Mouse (Mus musculus): ENCODE measurements around the gene Gpc5. TPM values are rescaled to one million over a fixed set of nuclear protein-coding genes. Genes with fewer than 3 reads are reported as not detected.
"Not testable (repeated sequence)": the region's sequence is repeated elsewhere in the genome, so short reads cannot be mapped to it uniquely, and the experiment has no call there.

The Gpc5 gene
- total RNA-seq (2021) = not detected
- long read RNA-seq, experiment 1 = 0 reads
- long read RNA-seq, experiment 2 = 0 reads

DNA sequence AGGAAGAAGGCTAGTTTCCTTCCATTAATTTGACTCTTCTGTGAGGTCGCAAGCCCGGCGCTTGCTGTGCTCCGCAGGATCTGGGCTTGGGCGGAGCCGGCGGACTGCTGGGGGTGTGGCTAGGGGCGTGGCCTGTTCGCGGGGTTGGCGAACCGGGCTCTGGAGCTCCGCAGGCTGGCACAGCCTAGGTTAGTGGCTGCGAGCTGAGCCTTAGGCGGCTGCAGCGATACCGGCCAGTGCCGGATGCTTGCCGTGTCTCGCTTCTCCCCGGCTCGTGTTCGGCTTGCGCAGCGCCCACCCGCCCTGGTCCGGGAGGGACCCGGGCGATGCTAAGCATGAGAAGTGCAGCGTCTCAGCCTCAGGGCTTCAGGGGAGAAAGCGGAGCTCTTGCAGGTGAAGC, at the start of gene Gpc5:
Gpc5 (plus strand) TSS at position 135 of the 400 bp plus-strand sequence.
- TF ChIP-seq CTCF (IDR thresholded peaks at IDR 0.05) = no peak
- intact Hi-C loops (cut with DNase I) = no loop called here
- peak; percentile 93 for DNase-seq
- Histone ChIP-seq H3K27ac (no peak within 1 kb of the TSS), H3K4me3 (peak within 1 kb of the TSS; percentile 70)

DNA sequence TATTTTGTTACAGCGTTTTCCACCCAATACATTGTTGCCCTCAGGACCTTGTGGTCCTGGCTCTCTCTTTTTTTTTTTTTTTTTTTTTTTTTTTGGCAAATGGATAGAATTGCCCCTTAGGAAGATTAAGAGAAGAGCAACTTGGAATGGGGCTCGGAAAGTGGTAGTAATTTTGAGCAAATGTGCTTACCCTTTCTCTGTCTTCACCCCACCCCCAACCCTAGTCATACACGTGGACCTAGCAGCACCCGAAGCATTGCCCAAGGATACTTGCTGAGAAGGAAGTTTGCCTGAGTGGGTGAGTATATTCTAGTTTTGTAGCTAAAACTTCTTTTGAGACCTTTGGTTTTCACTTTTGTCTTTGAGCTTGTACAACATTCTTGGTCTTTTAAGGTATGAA, 49.4 kb upstream of the Gpc5 start:
- no peak for DNase-seq
- Histone ChIP-seq H3K27ac (peak overlapping the region; percentile 91), H3K4me3 (peak overlapping the region; percentile 85)
- no peak for TF ChIP-seq CTCF (IDR thresholded peaks at IDR 0.05)
- intact Hi-C loops (cut with DNase I) = no loop called here

DNA sequence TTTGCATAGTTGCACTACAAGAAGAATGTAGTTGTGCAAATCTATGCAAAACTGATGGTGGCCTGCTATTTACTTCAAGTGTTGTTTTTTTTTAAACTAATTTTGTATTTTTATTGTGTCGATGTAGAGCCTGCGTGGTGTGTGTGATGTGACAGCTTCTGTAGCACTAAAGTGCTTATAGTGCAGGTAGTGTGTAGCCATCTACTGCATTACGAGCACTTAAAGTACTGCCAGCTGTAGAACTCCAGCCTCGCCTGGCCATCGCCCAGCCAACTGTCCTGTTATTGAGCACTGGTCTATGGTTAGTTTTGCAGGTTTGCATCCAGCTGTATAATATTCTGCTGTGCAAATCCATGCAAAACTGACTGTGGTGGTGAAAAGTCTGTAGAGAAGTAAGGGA, 48.0 kb upstream of the Gpc5 start:
- DNase-seq = no peak
- H3K4me3 ChIP-seq = no peak overlapping the region
- TF ChIP-seq CTCF (IDR thresholded peaks at IDR 0.05) = no peak
- intact Hi-C loops (cut with DNase I) = no loop called here
- no peak overlapping the region for H3K27ac ChIP-seq

DNA sequence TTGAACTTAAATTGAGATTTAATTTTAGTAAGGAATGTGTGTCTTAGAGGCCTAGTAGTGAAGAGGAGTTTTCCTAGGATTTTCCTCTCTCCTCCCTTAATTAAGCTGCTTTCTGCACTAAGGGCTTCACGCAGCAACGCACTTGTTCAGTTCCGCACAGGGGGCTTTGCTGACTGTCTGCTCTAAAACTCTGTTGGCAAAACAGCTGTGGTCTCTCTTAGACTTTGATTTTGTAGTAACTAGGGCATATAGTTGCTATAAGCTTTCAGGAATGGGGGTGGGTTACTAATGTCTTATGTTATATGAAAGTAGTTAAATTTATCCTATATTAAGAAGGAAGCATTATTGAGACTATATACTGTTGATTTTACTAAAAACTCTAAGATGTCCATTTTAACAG, 46.3 kb upstream of the Gpc5 start:
- Histone ChIP-seq H3K4me3 (no peak overlapping the region), H3K27ac (no peak overlapping the region)
- intact Hi-C loops (cut with DNase I) = no loop called here
- no peak for TF ChIP-seq CTCF (IDR thresholded peaks at IDR 0.05)
- DNase-seq = no peak

DNA sequence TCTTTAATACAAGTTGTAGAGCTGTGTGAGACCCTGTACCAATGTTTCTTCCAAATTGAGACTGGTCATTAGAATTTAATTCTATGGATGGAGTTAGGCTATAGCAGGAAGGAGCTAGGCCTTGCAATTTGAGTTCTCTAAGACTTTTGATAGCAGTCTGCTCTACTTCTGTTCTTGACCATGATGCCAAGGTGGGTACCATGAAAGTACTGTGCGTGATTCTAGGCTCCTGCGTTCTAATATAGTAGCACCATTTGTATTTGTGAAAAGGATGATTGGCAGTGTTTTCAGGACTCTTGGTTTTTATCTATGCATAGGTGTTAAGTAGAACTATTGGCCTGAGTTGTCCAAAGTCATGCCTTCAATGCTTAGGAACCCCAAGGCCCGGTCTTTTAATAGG, 44.7 kb upstream of the Gpc5 start:
- Histone ChIP-seq H3K27ac (no peak overlapping the region), H3K4me3 (no peak overlapping the region)
- intact Hi-C loops (cut with DNase I) = no loop called here
- no peak for DNase-seq
- TF ChIP-seq CTCF (IDR thresholded peaks at IDR 0.05) = no peak

DNA sequence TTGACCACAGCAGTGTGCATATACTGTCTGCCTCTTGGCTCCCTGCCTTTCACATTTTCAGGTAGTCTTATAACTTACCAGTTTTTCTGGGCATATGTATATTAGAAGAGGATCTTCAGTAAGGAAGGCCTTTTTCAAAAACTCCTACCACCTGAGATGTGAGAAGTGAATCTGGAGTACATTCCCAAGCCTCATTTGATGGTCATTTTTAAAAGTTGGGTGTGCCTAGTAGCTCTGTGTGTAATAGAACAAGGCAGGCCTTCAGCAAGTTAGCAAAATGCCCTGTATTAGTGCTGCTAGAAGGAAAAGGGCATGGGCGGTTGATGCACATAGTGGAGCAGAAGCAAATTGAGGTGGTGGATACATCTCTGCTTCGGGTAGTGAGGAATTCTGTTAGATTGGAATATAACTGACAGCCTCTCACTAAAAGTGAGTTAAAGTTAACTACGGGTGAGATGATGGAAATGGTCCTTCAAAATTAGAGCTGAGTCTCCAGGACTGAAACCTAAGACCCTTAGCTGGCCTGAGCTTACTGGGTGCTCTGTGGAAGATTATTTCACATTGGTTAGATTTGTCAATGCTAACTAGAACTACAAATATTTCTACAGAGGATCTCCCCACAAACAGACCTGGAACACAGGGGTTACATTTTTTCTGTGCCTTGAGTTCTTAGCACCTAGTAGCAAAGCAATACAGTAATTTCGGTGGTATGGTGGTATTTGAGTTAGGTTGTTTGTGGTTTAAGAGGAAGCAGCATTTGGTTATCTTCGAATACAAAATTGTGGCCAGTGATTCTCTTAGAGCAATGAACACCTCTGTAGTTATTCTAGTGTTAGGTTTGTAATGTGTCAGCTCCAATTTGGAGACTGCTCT, 43.8 kb upstream of the Gpc5 start:
- no peak for DNase-seq
- H3K4me3 ChIP-seq = no peak overlapping the region
- no peak for TF ChIP-seq CTCF (IDR thresholded peaks at IDR 0.05)
- intact Hi-C loops (cut with DNase I) = no loop called here
- no peak overlapping the region for H3K27ac ChIP-seq

DNA sequence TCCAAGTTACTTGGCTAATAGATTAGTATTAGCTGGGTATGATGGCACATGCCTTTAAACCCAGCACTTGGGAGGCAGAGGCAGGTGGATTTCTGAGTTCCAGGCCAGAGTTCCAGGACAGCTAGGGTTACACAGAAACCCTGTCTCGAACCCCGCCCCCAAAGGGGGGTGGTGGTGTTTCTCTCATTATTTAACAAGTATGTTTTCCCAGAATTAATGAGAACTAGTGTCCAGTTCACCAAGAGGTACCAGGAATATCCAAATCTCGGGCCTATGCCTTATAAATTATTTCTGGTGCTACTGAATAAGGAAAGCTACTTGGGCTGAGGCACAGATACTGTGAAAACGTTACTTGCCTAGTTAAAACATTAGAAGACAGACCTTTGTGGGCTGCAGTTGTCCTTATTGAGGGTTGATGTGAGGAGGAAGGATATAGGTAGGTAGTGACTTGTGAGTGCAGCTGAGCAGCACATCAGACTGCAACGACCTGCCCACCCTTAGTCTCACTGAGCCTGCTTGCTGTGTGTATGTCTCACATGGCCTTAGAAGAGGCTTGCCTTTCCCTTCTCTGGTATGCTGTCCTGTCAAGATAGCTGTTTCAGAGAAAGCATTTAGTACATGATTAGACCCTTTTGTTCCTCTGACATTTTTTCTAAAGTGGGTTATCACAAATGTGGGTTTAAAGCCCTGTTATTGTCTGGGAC, 43.0 kb upstream of the Gpc5 start:
- intact Hi-C loops (cut with DNase I) = no loop called here
- no peak overlapping the region for H3K27ac ChIP-seq
- H3K4me3 ChIP-seq = no peak overlapping the region
- no peak for DNase-seq
- no peak for TF ChIP-seq CTCF (IDR thresholded peaks at IDR 0.05)

DNA sequence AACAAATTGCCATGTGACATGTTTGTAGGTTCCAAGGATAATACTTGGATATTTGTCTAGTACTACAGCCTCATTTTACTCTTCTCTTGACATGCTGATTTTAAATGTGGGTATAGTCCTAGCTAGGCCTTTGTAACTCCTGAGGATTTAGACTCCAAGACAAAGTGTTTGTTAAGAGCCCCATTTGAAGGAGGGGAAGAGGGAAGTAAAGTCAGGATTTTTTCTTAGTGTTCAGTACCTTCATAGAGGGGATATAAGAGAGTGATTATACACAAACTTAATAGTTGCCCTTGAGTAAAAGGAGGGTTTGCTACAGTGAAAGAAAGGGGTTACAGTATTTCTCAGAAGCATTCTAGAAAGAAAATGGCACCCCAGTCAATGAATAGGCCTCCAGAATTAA, 42.2 kb upstream of the Gpc5 start:
- DNase-seq = no peak
- Histone ChIP-seq H3K4me3 (no peak overlapping the region), H3K27ac (no peak overlapping the region)
- no peak for TF ChIP-seq CTCF (IDR thresholded peaks at IDR 0.05)
- intact Hi-C loops (cut with DNase I) = no loop called here

DNA sequence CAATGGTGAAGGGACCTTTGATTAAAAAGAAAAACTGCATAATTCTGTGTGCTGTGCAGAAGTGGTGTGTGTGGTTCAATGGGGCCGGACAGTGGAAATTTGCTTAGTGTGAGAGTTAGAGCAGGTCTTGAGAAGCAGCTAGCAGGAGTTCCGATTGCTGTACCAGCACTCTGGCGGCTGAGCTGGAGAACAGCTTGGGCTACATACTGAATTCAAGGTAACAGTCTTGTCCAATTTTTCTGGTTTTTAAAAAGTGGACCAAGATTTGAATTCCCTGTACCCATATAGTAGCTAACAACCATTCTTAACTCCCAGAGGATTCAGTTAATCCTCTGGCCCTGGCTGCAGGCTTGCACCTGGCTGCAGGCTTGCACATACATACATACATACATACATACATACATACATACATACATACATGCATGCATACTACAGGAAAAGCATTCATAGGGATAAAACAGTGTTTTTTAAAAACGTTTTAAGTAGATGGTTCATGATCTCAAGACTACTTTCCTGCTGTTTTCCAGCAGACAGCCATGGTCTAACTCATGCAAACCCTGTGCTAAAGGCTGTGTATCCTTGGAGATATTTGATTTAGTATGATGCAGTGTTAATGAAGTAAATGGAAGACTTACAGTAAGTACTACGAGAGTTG, 40.8 kb upstream of the Gpc5 start:
- TF ChIP-seq CTCF (IDR thresholded peaks at IDR 0.05) = no peak
- H3K27ac ChIP-seq = no peak overlapping the region
- no peak overlapping the region for H3K4me3 ChIP-seq
- DNase-seq = no peak
- intact Hi-C loops (cut with DNase I) = no loop called here

DNA sequence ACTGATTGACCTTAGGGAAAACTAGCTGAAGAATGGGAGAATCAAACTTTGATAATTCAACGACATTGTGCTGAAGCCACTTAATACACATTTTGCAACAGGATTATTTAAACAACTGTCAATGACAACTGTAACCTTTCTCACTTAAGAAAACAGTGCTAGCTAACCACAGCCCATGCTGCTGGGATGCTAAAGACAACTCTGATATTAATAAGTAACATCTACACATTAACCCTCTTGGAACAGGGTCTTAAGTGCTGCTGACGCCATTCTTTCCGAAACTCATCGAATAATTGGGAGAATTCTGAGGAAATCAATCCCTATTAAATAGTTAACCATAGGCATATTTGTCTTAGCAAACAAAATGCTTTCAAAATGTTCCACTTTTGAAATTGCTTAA, 39.6 kb upstream of the Gpc5 start:
- DNase-seq = no peak
- Histone ChIP-seq H3K4me3 (no peak overlapping the region), H3K27ac (no peak overlapping the region)
- intact Hi-C loops (cut with DNase I) = no loop called here
- no peak for TF ChIP-seq CTCF (IDR thresholded peaks at IDR 0.05)

DNA sequence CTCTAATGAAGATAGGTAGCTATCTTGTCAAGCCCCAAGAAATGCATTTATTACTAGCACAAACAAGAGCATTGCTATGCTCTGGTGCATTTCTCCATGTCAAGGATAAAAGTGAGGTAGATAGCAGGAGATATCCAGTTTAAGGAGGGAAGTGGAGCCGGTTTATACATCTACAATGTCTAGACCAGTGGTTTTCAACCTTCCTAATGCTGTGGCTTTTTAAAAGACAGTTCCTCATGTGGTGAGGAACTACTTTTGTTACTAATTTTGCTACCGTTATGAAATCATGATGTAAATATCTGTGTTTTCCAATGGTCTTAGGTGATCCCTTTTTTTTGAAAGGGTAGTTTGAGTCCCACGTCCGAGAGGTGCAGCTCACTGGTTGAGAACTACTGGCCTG, 37.8 kb upstream of the Gpc5 start:
- intact Hi-C loops (cut with DNase I) = no loop called here
- no peak for DNase-seq
- TF ChIP-seq CTCF (IDR thresholded peaks at IDR 0.05) = no peak
- H3K4me3 ChIP-seq = no peak overlapping the region
- H3K27ac ChIP-seq = no peak overlapping the region

DNA sequence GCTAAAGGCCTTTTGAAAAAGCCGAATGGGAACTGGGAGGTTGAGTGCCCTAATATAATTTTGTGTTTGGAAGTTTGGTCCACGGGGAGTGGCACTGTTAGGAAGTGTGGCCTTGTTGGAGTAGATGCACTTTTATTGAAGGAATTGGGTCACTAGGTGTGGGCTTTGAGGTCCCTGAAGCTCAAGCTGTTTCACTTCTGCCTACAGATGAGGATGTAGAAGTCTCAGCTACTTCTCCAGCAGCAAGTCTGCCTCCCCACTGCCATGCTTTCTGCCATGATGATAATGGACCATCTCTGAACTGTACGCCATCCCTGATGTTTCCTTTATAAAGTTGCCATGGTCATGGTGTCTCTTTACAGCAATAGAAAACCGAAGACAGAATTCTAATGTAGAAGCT, 34.5 kb upstream of the Gpc5 start:
- H3K27ac ChIP-seq = no peak overlapping the region
- DNase-seq = no peak
- no peak for TF ChIP-seq CTCF (IDR thresholded peaks at IDR 0.05)
- intact Hi-C loops (cut with DNase I) = no loop called here
- H3K4me3 ChIP-seq = no peak overlapping the region

DNA sequence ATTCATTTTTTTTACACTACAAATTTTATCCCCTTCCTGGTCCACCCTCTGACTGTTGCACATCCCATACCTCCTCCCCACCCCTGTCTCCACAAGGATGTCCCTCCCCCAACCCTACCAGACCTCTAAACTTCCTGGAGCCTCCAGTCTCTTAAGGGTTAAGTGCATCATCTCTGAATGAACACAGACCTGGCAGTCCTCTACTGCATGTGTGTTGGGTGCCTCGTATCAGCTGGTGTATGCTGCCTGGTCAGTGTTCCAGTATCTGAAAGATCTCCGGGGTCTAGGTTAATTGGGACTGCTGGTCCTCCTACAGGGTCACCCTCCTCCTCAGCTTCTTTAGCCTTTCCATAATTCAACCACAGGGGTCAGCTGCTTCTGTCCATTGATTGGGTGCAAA, 25.9 kb upstream of the Gpc5 start:
- DNase-seq; H3K4me3 ChIP-seq; H3K27ac ChIP-seq; intact Hi-C loops (cut with DNase I): not testable (repeated sequence)
